In the genomic region with DNA sequence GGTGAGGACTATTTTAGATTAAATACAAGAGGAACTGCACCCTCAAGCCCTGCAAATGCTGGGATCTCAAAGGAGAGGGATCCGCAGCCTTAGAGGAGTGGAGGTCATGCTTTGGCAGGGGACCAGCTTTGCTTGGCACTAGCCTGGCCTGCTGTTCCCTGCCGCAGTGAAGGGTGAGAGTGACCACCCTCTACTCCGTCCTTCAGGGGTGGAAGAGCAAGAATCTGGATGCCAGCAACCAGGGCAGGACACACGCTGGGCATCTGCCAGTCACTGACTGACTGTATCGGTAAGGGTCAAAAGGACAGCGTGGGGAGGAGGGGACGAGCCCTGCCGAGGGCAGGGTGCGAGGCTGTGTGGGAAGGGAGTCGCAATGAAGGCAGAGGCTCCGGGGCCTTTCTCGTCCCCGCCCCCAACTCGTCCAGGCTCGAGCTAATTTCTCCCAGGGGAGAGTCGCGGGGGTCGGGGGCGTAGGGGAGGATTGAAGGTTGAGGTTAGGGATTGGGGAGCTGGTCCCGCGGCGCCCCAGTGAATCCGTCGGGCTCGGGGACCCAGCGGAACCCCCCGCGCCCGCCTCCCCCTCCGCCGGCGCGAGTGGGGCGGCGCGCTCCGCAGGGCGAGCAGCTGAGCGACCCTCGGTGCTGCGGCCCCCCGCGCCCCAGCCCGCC, we compare ENCODE assay signal across 8 mouse cellular contexts. TPM values are rescaled to one million over a fixed set of nuclear protein-coding genes. Genes with fewer than 3 reads are reported as not detected.
DNase-seq lines count a peak whose midpoint lies in the region; ATAC-seq lines count a peak whose summit lies in the region.

TSS of gene Rasl10b (plus strand) at position 51 of the 668 bp plus-strand sequence.

- DNase-seq in gastrocnemius, postnatal 10 days: peak; percentile 38
- no peak for DNase-seq in gastrocnemius, adult 8-10 months (ENCODE audit: low spot score in 2 of 2)
- DNase-seq in adrenal gland, postnatal 25 days: peak; percentile 48
- DNase-seq in embryonic facial prominence, embryonic 14.5 days (ENCODE audit: low spot score): peak; percentile 35
- peak; percentile 72 for DNase-seq in hindbrain, embryonic 11.5 days (ENCODE audit: low spot score)
- peak in 1 of 2 experiments; percentile 62 for DNase-seq in left cerebral cortex, postnatal 10 days (ENCODE audit: extremely low spot score in 1 of 2, low spot score in 2 of 2)
- DNase-seq in midbrain, embryonic 14.5 days: peak; percentile 86
- DNase-seq in natural killer cell, adult 2 months (ENCODE audit: low spot score in 2 of 2): no peak

- H3K36me3 ChIP-seq in embryonic facial prominence, embryonic 14.5 days (ENCODE audit: control insufficient read depth, insufficient read depth, low read length): peaks cover 1% of the 10 kb centered on the region; the same call in 1 of the 2 replicates
- H3K36me3 ChIP-seq in hindbrain, embryonic 11.5 days (ENCODE audit: control insufficient read depth, insufficient read depth, low read length): no peaks in the 10 kb centered on the region
- H3K36me3 ChIP-seq in midbrain, embryonic 14.5 days (ENCODE audit: control insufficient read depth, insufficient read depth, low read length): peaks cover 6% of the 10 kb centered on the region

- peak; percentile 78 for ATAC-seq in embryonic facial prominence, embryonic 14.5 days (ENCODE audit: low read depth)
- ATAC-seq in hindbrain, embryonic 11.5 days (ENCODE audit: low FRiP score): peak; percentile 84
- ATAC-seq in midbrain, embryonic 14.5 days (ENCODE audit: low FRiP score, low TSS enrichment): peak; percentile 75; the same call in 1 of the 2 replicates

- H3K9me3 ChIP-seq in embryonic facial prominence, embryonic 14.5 days (ENCODE audit: control insufficient read depth, low read length): no peaks in the 10 kb centered on the region
- H3K9me3 ChIP-seq in hindbrain, embryonic 11.5 days (ENCODE audit: control insufficient read depth, low read length): no peaks in the 10 kb centered on the region
- H3K9me3 ChIP-seq in midbrain, embryonic 14.5 days (ENCODE audit: control insufficient read depth, low read length): no peaks in the 10 kb centered on the region

- H3K4me1 ChIP-seq in embryonic facial prominence, embryonic 14.5 days (ENCODE audit: control insufficient read depth, insufficient read depth, low read length): peaks cover 3% of the 10 kb centered on the region; the same call in 1 of the 2 replicates
- peaks cover 3% of the 10 kb centered on the region for H3K4me1 ChIP-seq in hindbrain, embryonic 11.5 days (replicated peaks; ENCODE audit: control insufficient read depth, insufficient read depth, low read length)
- peaks cover 23% of the 10 kb centered on the region for H3K4me1 ChIP-seq in midbrain, embryonic 14.5 days (ENCODE audit: control insufficient read depth, insufficient read depth, low read length)

- H3K27ac ChIP-seq in embryonic facial prominence, embryonic 14.5 days (replicated peaks; ENCODE audit: low read depth, low read length): no peak within 1 kb of the TSS
- peak within 1 kb of the TSS; percentile 62; the same call in 1 of the 2 replicates for H3K27ac ChIP-seq in hindbrain, embryonic 11.5 days (ENCODE audit: low read depth, low read length)
- peak within 1 kb of the TSS; percentile 73 for H3K27ac ChIP-seq in midbrain, embryonic 14.5 days (replicated peaks; ENCODE audit: low read depth, low read length)

- WGBS in embryonic facial prominence, embryonic 14.5 days: 4% methylated on average over 12 of the region's 44 CpGs
- WGBS in hindbrain, embryonic 11.5 days: 2% methylated on average over 29 of the region's 44 CpGs
- WGBS in midbrain, embryonic 14.5 days: under 1% methylated on average over 32 of the region's 44 CpGs

- H3K27me3 ChIP-seq in embryonic facial prominence, embryonic 14.5 days (replicated peaks; ENCODE audit: control insufficient read depth, insufficient read depth, low read length): no peaks in the 10 kb centered on the region; the same call in 1 of the 2 replicates
- H3K27me3 ChIP-seq in hindbrain, embryonic 11.5 days (ENCODE audit: control insufficient read depth, insufficient read depth, low read length): no peaks in the 10 kb centered on the region
- H3K27me3 ChIP-seq in midbrain, embryonic 14.5 days (ENCODE audit: control insufficient read depth, insufficient read depth, low read length): no peaks in the 10 kb centered on the region

- H3K9ac ChIP-seq in embryonic facial prominence, embryonic 14.5 days (ENCODE audit: low read depth, low read length): peak within 1 kb of the TSS; percentile 74
- peak within 1 kb of the TSS; percentile 92 for H3K9ac ChIP-seq in hindbrain, embryonic 11.5 days (ENCODE audit: low read depth, low read length)
- H3K9ac ChIP-seq in midbrain, embryonic 14.5 days (replicated peaks; ENCODE audit: low read length): peak within 1 kb of the TSS; percentile 92

- peak within 1 kb of the TSS; percentile 90 for H3K4me2 ChIP-seq in embryonic facial prominence, embryonic 14.5 days (ENCODE audit: low read depth, low read length)
- peak within 1 kb of the TSS; percentile 94 for H3K4me2 ChIP-seq in hindbrain, embryonic 11.5 days (replicated peaks; ENCODE audit: low read depth, low read length)
- peak within 1 kb of the TSS; percentile 84 for H3K4me2 ChIP-seq in midbrain, embryonic 14.5 days (ENCODE audit: low read length)

- intact Hi-C loops in left cerebral cortex, postnatal 10 days (cut with DNase I): loop anchor here (5.0 kb wide), 1 partner anchor 42 kb away; no protein-coding TSS in a partner anchor

- H3K4me3 ChIP-seq in embryonic facial prominence, embryonic 14.5 days (ENCODE audit: low read depth, low read length): peak within 1 kb of the TSS; percentile 71
- peak within 1 kb of the TSS; percentile 82 for H3K4me3 ChIP-seq in hindbrain, embryonic 11.5 days (ENCODE audit: low read depth, low read length)
- H3K4me3 ChIP-seq in midbrain, embryonic 14.5 days (replicated peaks; ENCODE audit: low read depth, low read length): peak within 1 kb of the TSS; percentile 80

RNA-seq across cellular contexts. Expression of gene Rasl10b, which starts in this region (rescaled TPM):
- under 1 TPM; 0.75 to 0.81 TPM for total RNA-seq in gastrocnemius, postnatal 10 days (2021)
- under 1 TPM; 0.19 to 0.63 (median 0.49) TPM for total RNA-seq in gastrocnemius, adult 8-10 months (2022)
- 9.8 and 12.7 TPM in 2 replicates for total RNA-seq in adrenal gland, postnatal 25 days (2021)
- polyA plus RNA-seq in embryonic facial prominence, embryonic 14.5 days (2014; fragmentation: Nextera tagmentation; extraction: Ambion mirVana): 2.3 and 2.9 TPM in 2 replicates
- 4.2 TPM in 2 replicates for polyA plus RNA-seq in hindbrain, embryonic 11.5 days (2014; fragmentation: Nextera tagmentation; extraction: Ambion mirVana)
- total RNA-seq in left cerebral cortex, postnatal 10 days (2021): 100 to 1,000 TPM; 191 to 201 TPM
- 18.3 and 37.9 TPM in 2 replicates for polyA plus RNA-seq in midbrain, embryonic 14.5 days (2014; fragmentation: Nextera tagmentation; extraction: Ambion mirVana)

Comparison
In these comparisons a context has a peak if more than half of its experiments do, and no peak if none do; other contexts are left out.
1. RNA of gene Rasl10b (total RNA-seq): 191 to 201 TPM in left cerebral cortex, postnatal 10 days; 9.8 to 12.7 TPM in adrenal gland, postnatal 25 days, 0.75 to 0.81 TPM in gastrocnemius, postnatal 10 days and 0.19 to 0.63 TPM in gastrocnemius, adult 8-10 months; every median in the first group is over 10 times any median in the second.
2. Peak in DNase-seq in gastrocnemius, postnatal 10 days; RNA of the gene not detected or under 1 TPM.
3. DNase-seq: peak in adrenal gland, postnatal 25 days (single experiment), embryonic facial prominence, embryonic 14.5 days (single experiment), hindbrain, embryonic 11.5 days (single experiment) and midbrain, embryonic 14.5 days (single experiment); none in gastrocnemius, adult 8-10 months (0 of 2) and natural killer cell, adult 2 months (0 of 2).
4. Peak in every context shown above with its lines, with median percentiles within 50 percentile points of each other: ATAC-seq, H3K4me2 ChIP-seq, H3K4me3 ChIP-seq and H3K9ac ChIP-seq.